Comparison of ENCODE assay signal across 16 mouse cellular contexts in genomic region chr1:35850566-35851085, GRCm38 (mm10).
A peak's percentile ranks its signal among the peaks of the same experiment; 100 is the strongest.
DNase-seq lines count a peak whose midpoint lies in the region; ATAC-seq lines count a peak whose summit lies in the region.
"Had no signal": no experiment of that assay in that cellular context is flagged by ENCODE, and none has a peak within 500 bp of the region (broad histone marks: within the 10 kb centered on the region; RNA-seq: fewer than 3 reads in every experiment).

No protein-coding gene starts in this region.

- peak overlapping the region; percentile 74 for H3K27ac ChIP-seq in forebrain, embryonic 16.5 days (ENCODE audit: low read length)
- no peak overlapping the region for H3K27ac ChIP-seq in forebrain, embryonic 12.5 days
- H3K27ac ChIP-seq in heart, embryonic 15.5 days = 0 out of 2 replicates have a peak overlapping the region, but pooled peaks have one; percentile 59
- no peak overlapping the region for H3K27ac ChIP-seq in lung, embryonic 15.5 days
- H3K27ac ChIP-seq in embryonic facial prominence, embryonic 10.5 days (replicated peaks) = no peak overlapping the region
- H3K27ac ChIP-seq: limb, embryonic 13.5 days; liver, embryonic 14.5 days; midbrain, embryonic 15.5 days; neural tube, embryonic 15.5 days had no signal

- WGBS in forebrain, embryonic 16.5 days = 63% methylated on average over 9 of the region's 9 CpGs
- 72% methylated on average over 9 of the region's 9 CpGs for WGBS in forebrain, embryonic 12.5 days
- 75% methylated on average over 9 of the region's 9 CpGs for WGBS in heart, embryonic 15.5 days
- WGBS in lung, embryonic 15.5 days = 71% methylated on average over 9 of the region's 9 CpGs
- 78% methylated on average over 9 of the region's 9 CpGs for WGBS in embryonic facial prominence, embryonic 10.5 days

- no peak overlapping the region for H3K4me2 ChIP-seq in forebrain, embryonic 16.5 days (ENCODE audit: low read length)
- no peak overlapping the region for H3K4me2 ChIP-seq in forebrain, embryonic 12.5 days
- no peak overlapping the region for H3K4me2 ChIP-seq in heart, embryonic 15.5 days
- H3K4me2 ChIP-seq in lung, embryonic 15.5 days = 0 out of 2 replicates have a peak overlapping the region, but pooled peaks have one; percentile 7
- H3K4me2 ChIP-seq: heart, embryonic 12.5 days; limb, embryonic 13.5 days; midbrain, embryonic 15.5 days had no signal

- H3K27me3 ChIP-seq in forebrain, embryonic 16.5 days (replicated peaks; ENCODE audit: control insufficient read depth, insufficient read depth, low read length) = no peaks in the 10 kb centered on the region
- no peaks in the 10 kb centered on the region for H3K27me3 ChIP-seq in forebrain, embryonic 12.5 days
- H3K27me3 ChIP-seq in heart, embryonic 15.5 days = no peaks in the 10 kb centered on the region
- no peaks in the 10 kb centered on the region for H3K27me3 ChIP-seq in lung, embryonic 15.5 days
- H3K27me3 ChIP-seq in embryonic facial prominence, embryonic 10.5 days (replicated peaks; ENCODE audit: low read depth, poor library complexity, severe bottlenecking) = no peaks in the 10 kb centered on the region
- H3K27me3 ChIP-seq: heart, embryonic 12.5 days; limb, embryonic 13.5 days; midbrain, embryonic 15.5 days; neural tube, embryonic 15.5 days had no signal

- H3K9me3 ChIP-seq in forebrain, embryonic 16.5 days (ENCODE audit: control insufficient read depth, low read length) = no peaks in the 10 kb centered on the region
- no peaks in the 10 kb centered on the region for H3K9me3 ChIP-seq in forebrain, embryonic 12.5 days
- H3K9me3 ChIP-seq in heart, embryonic 15.5 days (replicated peaks) = no peaks in the 10 kb centered on the region
- H3K9me3 ChIP-seq in lung, embryonic 15.5 days = no peaks in the 10 kb centered on the region
- H3K9me3 ChIP-seq in embryonic facial prominence, embryonic 10.5 days = no peaks in the 10 kb centered on the region
- H3K9me3 ChIP-seq: heart, embryonic 12.5 days; limb, embryonic 13.5 days; midbrain, embryonic 15.5 days; neural tube, embryonic 15.5 days had no signal

- no peaks in the 10 kb centered on the region for H3K36me3 ChIP-seq in forebrain, embryonic 16.5 days (ENCODE audit: control insufficient read depth, insufficient read depth)
- no peaks in the 10 kb centered on the region for H3K36me3 ChIP-seq in forebrain, embryonic 12.5 days (replicated peaks)
- no peaks in the 10 kb centered on the region for H3K36me3 ChIP-seq in heart, embryonic 15.5 days
- H3K36me3 ChIP-seq in lung, embryonic 15.5 days = no peaks in the 10 kb centered on the region
- no peaks in the 10 kb centered on the region for H3K36me3 ChIP-seq in embryonic facial prominence, embryonic 10.5 days (replicated peaks)
- H3K36me3 ChIP-seq: heart, embryonic 12.5 days; limb, embryonic 13.5 days; midbrain, embryonic 15.5 days; neural tube, embryonic 15.5 days had no signal

- DNase-seq in heart, adult 18-20 months = no peak
- DNase-seq in lung, postnatal 10 days = no peak
- DNase-seq in embryonic facial prominence, embryonic 10.5 days (ENCODE audit: low spot score) = no peak
- DNase-seq: adrenal gland, adult 2 months; cerebellum, adult 9-10 months; thymus, postnatal 25 days had no signal

- H3K9ac ChIP-seq in forebrain, embryonic 16.5 days (replicated peaks; ENCODE audit: low read depth, low read length) = no peak overlapping the region
- no peak overlapping the region for H3K9ac ChIP-seq in forebrain, embryonic 12.5 days
- no peak overlapping the region for H3K9ac ChIP-seq in heart, embryonic 15.5 days
- no peak overlapping the region for H3K9ac ChIP-seq in lung, embryonic 15.5 days
- H3K9ac ChIP-seq: heart, embryonic 12.5 days; limb, embryonic 13.5 days; liver, embryonic 14.5 days; midbrain, embryonic 15.5 days; neural tube, embryonic 15.5 days had no signal

- no peak overlapping the region for H3K4me3 ChIP-seq in forebrain, embryonic 16.5 days (replicated peaks; ENCODE audit: low read length)
- no peak overlapping the region for H3K4me3 ChIP-seq in forebrain, embryonic 12.5 days (replicated peaks)
- H3K4me3 ChIP-seq in heart, embryonic 15.5 days = no peak overlapping the region
- no peak overlapping the region for H3K4me3 ChIP-seq in lung, embryonic 15.5 days
- no peak overlapping the region for H3K4me3 ChIP-seq in embryonic facial prominence, embryonic 10.5 days
- H3K4me3 ChIP-seq: heart, embryonic 12.5 days; limb, embryonic 13.5 days; midbrain, embryonic 15.5 days; neural tube, embryonic 15.5 days had no signal

- H3K4me1 ChIP-seq in forebrain, embryonic 16.5 days (replicated peaks; ENCODE audit: control insufficient read depth, insufficient read depth, low read length) = peaks cover 10% of the 10 kb centered on the region
- no peaks in the 10 kb centered on the region for H3K4me1 ChIP-seq in forebrain, embryonic 12.5 days
- H3K4me1 ChIP-seq in heart, embryonic 15.5 days (replicated peaks) = peaks cover 17% of the 10 kb centered on the region
- peaks cover 5% of the 10 kb centered on the region; the same call in 1 of the 2 replicates for H3K4me1 ChIP-seq in lung, embryonic 15.5 days
- H3K4me1 ChIP-seq in embryonic facial prominence, embryonic 10.5 days = 0 out of 2 replicates have a peak, but pooled peaks cover 3% of the 10 kb centered on the region
- H3K4me1 ChIP-seq: midbrain, embryonic 15.5 days had no signal

- no peak for ATAC-seq in forebrain, embryonic 16.5 days
- no peak for ATAC-seq in forebrain, embryonic 12.5 days (ENCODE audit: low FRiP score)
- no peak for ATAC-seq in heart, embryonic 15.5 days (replicated peaks; ENCODE audit: insufficient number of reproducible peaks, insufficient read depth, low FRiP score, low read depth)
- ATAC-seq in lung, embryonic 15.5 days (ENCODE audit: borderline replicate concordance, extremely low read depth, low FRiP score, low TSS enrichment) = no peak
- ATAC-seq: inflammation-experienced regulatory T-cells, adult 6 months had no signal

Comparison
In these comparisons a context has a peak if more than half of its experiments do, and no peak if none do; other contexts are left out.
1. H3K27ac ChIP-seq: peak in forebrain, embryonic 16.5 days (single experiment) and heart, embryonic 15.5 days (single experiment); none in forebrain, embryonic 12.5 days (single experiment), lung, embryonic 15.5 days (single experiment) and embryonic facial prominence, embryonic 10.5 days (single experiment).